Mouse (Mus musculus) heart, postnatal 0 days (tissue): ENCODE measurements at regions not wholly inside any gene's neighbourhood (a gene's known extent, or its start where the extent isn't known, plus 50 kb on each side); places are given as distances from the start of the nearest gene placed in this dataset.

ENCODE experiments used
- CTCF ChIP-seq: IDR thresholded peaks from 2 replicates; pipeline ENCODE4 v1.5.1; 2016; ENCODE audit warnings: antibody characterized with exemption, control low read depth, low read depth
- EP300 ChIP-seq: IDR thresholded peaks from 2 replicates; pipeline ENCODE4 v1.6.1; 2016; ENCODE audit warnings: antibody characterized with exemption, low read depth

GRCm38 (mm10) chr4:124181335-124181734, 263.5 kb upstream of the 4930535I16Rik start:
- TF ChIP-seq CTCF = no peak
- no peak for TF ChIP-seq EP300
